8 mouse cellular contexts compared by ENCODE assay signal in the genomic region with DNA sequence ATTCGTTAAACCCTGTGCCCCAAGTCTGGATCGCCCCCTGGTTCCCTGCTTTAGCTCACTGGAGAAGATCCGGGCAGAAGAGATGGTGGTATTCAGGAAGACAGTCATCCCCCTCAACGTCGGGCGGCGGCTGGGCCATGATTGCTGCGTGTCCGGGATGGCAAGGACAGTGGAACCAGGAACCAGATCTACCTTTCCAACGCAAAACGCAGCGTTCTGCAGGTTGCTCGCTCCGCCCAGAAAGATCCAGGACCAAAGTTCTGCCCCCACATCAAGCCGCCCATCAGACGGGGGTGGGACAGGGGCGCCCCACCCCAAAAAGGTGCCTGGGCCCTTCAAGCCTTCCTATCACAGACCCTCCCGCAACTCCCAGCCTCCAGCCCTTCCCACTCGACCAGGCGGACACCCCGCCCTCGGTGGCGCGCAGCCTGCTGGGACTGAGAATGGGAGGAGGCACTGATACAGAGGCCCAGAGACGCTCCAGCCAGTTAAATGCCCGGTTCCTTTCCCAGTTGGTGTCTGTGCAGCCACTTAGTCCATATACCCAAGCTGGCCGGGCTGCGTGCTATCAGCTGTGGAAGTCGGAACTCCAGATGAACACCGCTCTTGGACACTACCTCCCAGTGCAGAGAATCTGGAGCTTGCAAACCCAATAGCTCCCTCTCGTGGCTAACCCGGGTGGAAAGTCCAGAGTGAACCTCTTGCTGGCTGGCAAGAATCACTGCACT. TPM values are rescaled to one million over a fixed set of nuclear protein-coding genes. Genes with fewer than 3 reads are reported as not detected.
DNase-seq lines count a peak whose midpoint lies in the region; ATAC-seq and TF ChIP-seq lines count a peak whose summit lies in the region.

TSS of gene Decr2 (minus strand) at position 433 of the 728 bp plus-strand sequence.

- peak; percentile 86 for ATAC-seq in Patski
- ATAC-seq in hindbrain, embryonic 13.5 days (ENCODE audit: low FRiP score), result peak; percentile 87

- peak within 1 kb of the TSS; percentile 84 for H3K27ac ChIP-seq in hindbrain, embryonic 13.5 days

- in situ Hi-C loops in Patski (cut with MboI; ENCODE audit: low pct_unique_long_range_greater_than_20kb), result loop anchor here (5.0 kb wide), 3 partner anchors 53 to 193 kb away; no protein-coding TSS in a partner anchor

- peaks cover 7% of the 10 kb centered on the region for H3K27me3 ChIP-seq in Patski
- no peaks in the 10 kb centered on the region for H3K27me3 ChIP-seq in hindbrain, embryonic 13.5 days

- H3K4me1 ChIP-seq in hindbrain, embryonic 13.5 days (replicated peaks), result peaks cover 20% of the 10 kb centered on the region

- DNase-seq in Patski (ENCODE audit: low read depth, low spot score), result peak; percentile 73
- DNase-seq in cerebellum, postnatal 14 days, result peak; percentile 94 to 95
- DNase-seq in frontal cortex, postnatal 14 days (ENCODE audit: low spot score in 2 of 2), result peak; percentile 78 to 86
- DNase-seq in layer of hippocampus, postnatal 25 days (ENCODE audit: extremely low spot score in 1 of 2, low spot score in 1 of 2), result peak; percentile 79 to 85
- peak; percentile 91 for DNase-seq in lung, postnatal 25 days (ENCODE audit: low spot score)
- DNase-seq in retina, embryonic 14.5 days (ENCODE audit: low spot score), result peak; percentile 96
- peak; percentile 89 for DNase-seq in thymus, postnatal 4 days

- H3K4me2 ChIP-seq in hindbrain, embryonic 13.5 days, result peak within 1 kb of the TSS; percentile 76

- CTCF ChIA-PET in Patski (lab: Charles Lee), result interaction anchor here (0.6 to 3.3 kb wide), 13 partner anchors 9 to 178 kb away, joined by 3 to 19 read pairs (median 3); no protein-coding TSS in a partner anchor

- H3K9me3 ChIP-seq in hindbrain, embryonic 13.5 days, result no peaks in the 10 kb centered on the region

- POLR2A ChIA-PET in Patski (lab: Charles Lee), result no interaction called here

- peak; percentile 97 for TF ChIP-seq CTCF in Patski (IDR thresholded peaks at IDR 0.05)

- H3K9ac ChIP-seq in hindbrain, embryonic 13.5 days, result peak within 1 kb of the TSS; percentile 75

- WGBS in hindbrain, embryonic 13.5 days, result 2% methylated on average over 32 of the region's 32 CpGs

- H3K36me3 ChIP-seq in hindbrain, embryonic 13.5 days, result peaks cover 10% of the 10 kb centered on the region

- peak within 1 kb of the TSS; percentile 60 for H3K4me3 ChIP-seq in hindbrain, embryonic 13.5 days

RNA-seq across cellular contexts. Expression of gene Decr2, which starts in this region (rescaled TPM):
- 42.4 TPM for polyA plus RNA-seq in Patski (2021)
- polyA plus RNA-seq in hindbrain, embryonic 13.5 days (2015; fragmentation: Nextera tagmentation; extraction: Ambion mirVana), result 33.5 and 34.9 TPM in 2 replicates
- total RNA-seq in layer of hippocampus, postnatal 25 days (2021), result 10 to 100 TPM; 27.2 to 28.2 TPM

Comparison
In these comparisons a context has a peak if more than half of its experiments do, and no peak if none do; other contexts are left out.
1. Peak in every context shown above with its lines: DNase-seq, ATAC-seq, H3K4me3 ChIP-seq and H3K27ac ChIP-seq.